In the genomic region with DNA sequence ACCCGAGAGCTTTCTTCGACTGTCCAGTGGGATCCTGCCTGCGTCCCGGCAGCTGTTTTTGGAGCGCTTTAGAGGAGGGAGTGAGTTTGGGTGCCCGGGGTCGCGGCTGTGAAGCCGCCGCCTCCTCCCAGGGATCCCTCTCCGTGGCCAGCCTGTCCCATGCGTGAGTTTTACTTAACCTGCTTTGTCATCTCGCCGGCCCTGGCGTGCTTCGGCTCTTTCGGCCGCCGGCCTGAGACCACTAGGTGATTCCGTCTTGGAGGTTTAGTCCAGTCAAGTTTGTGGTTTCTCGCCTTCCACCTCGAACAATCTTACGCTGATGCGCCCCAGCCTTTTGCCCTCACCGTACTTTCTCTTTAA, we compare ENCODE assay signal across 8 mouse cellular contexts. TPM values are rescaled to one million over a fixed set of nuclear protein-coding genes. Genes with fewer than 3 reads are reported as not detected.
DNase-seq lines count a peak whose midpoint lies in the region; ATAC-seq lines count a peak whose summit lies in the region.

No protein-coding gene starts in this region.

- no peaks in the 10 kb centered on the region; the same call in 1 of the 2 replicates for H3K27me3 ChIP-seq in heart, embryonic 14.5 days (ENCODE audit: control insufficient read depth, insufficient read depth, low read length)
- H3K27me3 ChIP-seq in hindbrain, embryonic 13.5 days, result peaks cover 18% of the 10 kb centered on the region
- H3K27me3 ChIP-seq in midbrain, embryonic 12.5 days, result peaks cover 17% of the 10 kb centered on the region

- 0% methylated on average over 25 of the region's 25 CpGs for WGBS in heart, embryonic 14.5 days
- 0% methylated on average over 25 of the region's 25 CpGs for WGBS in hindbrain, embryonic 13.5 days
- WGBS in midbrain, embryonic 12.5 days, result under 1% methylated on average over 25 of the region's 25 CpGs

- H3K4me1 ChIP-seq in heart, embryonic 14.5 days (ENCODE audit: control insufficient read depth in 2 of 2, insufficient read depth in 2 of 2, low read length in 2 of 2), result peaks cover 2 to 9% of the 10 kb centered on the region in 2 experiments; a peak in 2 of 4 replicates
- peaks cover 25% of the 10 kb centered on the region for H3K4me1 ChIP-seq in hindbrain, embryonic 13.5 days (replicated peaks)
- H3K4me1 ChIP-seq in midbrain, embryonic 12.5 days, result peaks cover 6% of the 10 kb centered on the region

- peak overlapping the region; percentile 82 for H3K4me2 ChIP-seq in heart, embryonic 14.5 days (ENCODE audit: low read length)
- H3K4me2 ChIP-seq in hindbrain, embryonic 13.5 days, result peak overlapping the region; percentile 82
- peak overlapping the region; percentile 53 for H3K4me2 ChIP-seq in midbrain, embryonic 12.5 days (replicated peaks)

- ATAC-seq in heart, embryonic 14.5 days (ENCODE audit: insufficient number of reproducible peaks, insufficient read depth, low FRiP score, low read depth), result peak; percentile 62; the same call in 1 of the 2 replicates
- no peak; the same call in none of the 2 replicates for ATAC-seq in hindbrain, embryonic 13.5 days (ENCODE audit: low FRiP score)
- peak; percentile 85 for ATAC-seq in midbrain, embryonic 12.5 days (ENCODE audit: low FRiP score, low read depth)

- H3K4me3 ChIP-seq in heart, embryonic 14.5 days (ENCODE audit: control insufficient read depth in 1 of 2, insufficient read depth in 1 of 2, low read depth in 1 of 2, low read length in 2 of 2), result peak overlapping the region; percentile 92 to 94
- peak overlapping the region; percentile 92 for H3K4me3 ChIP-seq in hindbrain, embryonic 13.5 days
- peak overlapping the region; percentile 79 for H3K4me3 ChIP-seq in midbrain, embryonic 12.5 days

- H3K36me3 ChIP-seq in heart, embryonic 14.5 days (ENCODE audit: control insufficient read depth, insufficient read depth, low read length), result peaks cover 28% of the 10 kb centered on the region
- H3K36me3 ChIP-seq in hindbrain, embryonic 13.5 days, result peaks cover 25% of the 10 kb centered on the region
- H3K36me3 ChIP-seq in midbrain, embryonic 12.5 days, result peaks cover 21% of the 10 kb centered on the region

- H3K27ac ChIP-seq in heart, embryonic 14.5 days (replicated peaks in 1 of 2; ENCODE audit: control insufficient read depth in 1 of 2, insufficient read depth in 1 of 2, low read depth in 2 of 2, low read length in 2 of 2), result peak overlapping the region; percentile 76 to 84
- peak overlapping the region; percentile 81 for H3K27ac ChIP-seq in hindbrain, embryonic 13.5 days
- peak overlapping the region; percentile 63 for H3K27ac ChIP-seq in midbrain, embryonic 12.5 days (replicated peaks)

- peak overlapping the region; percentile 88 for H3K9ac ChIP-seq in heart, embryonic 14.5 days (ENCODE audit: low read length)
- peak overlapping the region; percentile 89 for H3K9ac ChIP-seq in hindbrain, embryonic 13.5 days
- peak overlapping the region; percentile 80 for H3K9ac ChIP-seq in midbrain, embryonic 12.5 days (replicated peaks)

- DNase-seq in heart, adult 18-20 months, result no peak
- peak; percentile 45 for DNase-seq in adipocyte (ENCODE audit: low spot score)
- DNase-seq in spleen, adult 18-20 months, result no peak
- no peak for DNase-seq in thymus, postnatal 0 days (ENCODE audit: low spot score)
- no peak for DNase-seq in layer of hippocampus, adult 9-11 months

- no peaks in the 10 kb centered on the region for H3K9me3 ChIP-seq in heart, embryonic 14.5 days (ENCODE audit: control insufficient read depth, low read length)
- no peaks in the 10 kb centered on the region for H3K9me3 ChIP-seq in hindbrain, embryonic 13.5 days
- H3K9me3 ChIP-seq in midbrain, embryonic 12.5 days, result no peaks in the 10 kb centered on the region

RNA-seq across cellular contexts. Expression of a gene that starts 4.5 kb away (rescaled TPM):
- 52.7 and 63.8 TPM in 2 replicates for polyA plus RNA-seq in heart, embryonic 14.5 days (2014; fragmentation: Nextera tagmentation; extraction: Ambion mirVana)
- 10 to 100 TPM; 19.1 to 23.9 TPM for total RNA-seq in heart, adult 18-20 months (2021)
- polyA plus RNA-seq in hindbrain, embryonic 13.5 days (2015; fragmentation: Nextera tagmentation; extraction: Ambion mirVana), result 42.4 and 50.3 TPM in 2 replicates
- 66.3 and 69.1 TPM in 2 replicates for polyA plus RNA-seq in midbrain, embryonic 12.5 days (2016; fragmentation: Nextera tagmentation; extraction: Ambion mirVana)
- polyA plus RNA-seq in thymus, postnatal 0 days (2015; fragmentation: Nextera tagmentation; extraction: Ambion mirVana), result 47.5 and 56.5 TPM in 2 replicates

RNA-seq across cellular contexts. Expression of a gene that starts 12.9 kb away (rescaled TPM):
- 29.1 and 30.4 TPM in 2 replicates for polyA plus RNA-seq in heart, embryonic 14.5 days (2014; fragmentation: Nextera tagmentation; extraction: Ambion mirVana)
- total RNA-seq in heart, adult 18-20 months (2021), result 10 to 100 TPM; 10.5 to 13.2 TPM
- 62.0 and 66.7 TPM in 2 replicates for polyA plus RNA-seq in hindbrain, embryonic 13.5 days (2015; fragmentation: Nextera tagmentation; extraction: Ambion mirVana)
- polyA plus RNA-seq in midbrain, embryonic 12.5 days (2016; fragmentation: Nextera tagmentation; extraction: Ambion mirVana), result 70.0 and 72.5 TPM in 2 replicates
- 25.3 and 28.4 TPM in 2 replicates for polyA plus RNA-seq in thymus, postnatal 0 days (2015; fragmentation: Nextera tagmentation; extraction: Ambion mirVana)

RNA-seq across cellular contexts. Expression of a gene that starts 40.5 kb away (rescaled TPM):
- polyA plus RNA-seq in heart, embryonic 14.5 days (2014; fragmentation: Nextera tagmentation; extraction: Ambion mirVana), result 34.4 and 35.8 TPM in 2 replicates
- total RNA-seq in heart, adult 18-20 months (2021), result 10 to 100 TPM; 67.1 to 68.3 TPM
- polyA plus RNA-seq in hindbrain, embryonic 13.5 days (2015; fragmentation: Nextera tagmentation; extraction: Ambion mirVana), result 37.3 and 37.8 TPM in 2 replicates
- 35.2 and 37.0 TPM in 2 replicates for polyA plus RNA-seq in midbrain, embryonic 12.5 days (2016; fragmentation: Nextera tagmentation; extraction: Ambion mirVana)
- 29.4 and 30.1 TPM in 2 replicates for polyA plus RNA-seq in thymus, postnatal 0 days (2015; fragmentation: Nextera tagmentation; extraction: Ambion mirVana)
